ENCODE assay signal across 22 mouse cellular contexts in genomic region chr5:126007871-126008270, GRCm38 (mm10).
A peak's percentile ranks its signal among the peaks of the same experiment; 100 is the strongest.
DNase-seq lines count a peak whose midpoint lies in the region; ATAC-seq and TF ChIP-seq lines count a peak whose summit lies in the region.
"Had no signal": no experiment of that assay in that cellular context is flagged by ENCODE, and none has a peak within 500 bp of the region (broad histone marks: within the 10 kb centered on the region; RNA-seq: fewer than 3 reads in every experiment).

No protein-coding gene starts in this region.

- H3K4me2 ChIP-seq in embryonic facial prominence, embryonic 14.5 days (ENCODE audit: low read depth, low read length), result no peak overlapping the region
- H3K4me2 ChIP-seq in hindbrain, embryonic 14.5 days (replicated peaks), result no peak overlapping the region
- H3K4me2 ChIP-seq in hindbrain, embryonic 11.5 days (replicated peaks; ENCODE audit: low read depth, low read length), result no peak overlapping the region
- H3K4me2 ChIP-seq in limb, embryonic 14.5 days (replicated peaks; ENCODE audit: low read depth, low read length, severe bottlenecking), result no peak overlapping the region
- no peak overlapping the region for H3K4me2 ChIP-seq in liver, postnatal 0 days (ENCODE audit: low read depth, low read length)
- H3K4me2 ChIP-seq: embryonic facial prominence, embryonic 13.5 days; forebrain, embryonic 13.5 days; heart, embryonic 13.5 days; hindbrain, embryonic 12.5 days had no signal

- H3K4me1 ChIP-seq in embryonic facial prominence, embryonic 14.5 days (ENCODE audit: control insufficient read depth, insufficient read depth, low read length), result no peaks in the 10 kb centered on the region
- no peaks in the 10 kb centered on the region for H3K4me1 ChIP-seq in embryonic facial prominence, embryonic 10.5 days
- H3K4me1 ChIP-seq in hindbrain, embryonic 14.5 days (replicated peaks; ENCODE audit: control insufficient read depth, insufficient read depth, low read length), result 0 out of 2 replicates have a peak, but pooled peaks cover 3% of the 10 kb centered on the region
- H3K4me1 ChIP-seq in hindbrain, embryonic 11.5 days (replicated peaks; ENCODE audit: control insufficient read depth, insufficient read depth, low read length), result no peaks in the 10 kb centered on the region
- H3K4me1 ChIP-seq in limb, embryonic 14.5 days (ENCODE audit: control insufficient read depth, insufficient read depth, low read length), result no peaks in the 10 kb centered on the region
- no peaks in the 10 kb centered on the region for H3K4me1 ChIP-seq in limb, embryonic 10.5 days
- H3K4me1 ChIP-seq in liver, postnatal 0 days (ENCODE audit: insufficient read depth), result no peaks in the 10 kb centered on the region
- H3K4me1 ChIP-seq: embryonic facial prominence, embryonic 13.5 days; heart, embryonic 13.5 days; hindbrain, embryonic 12.5 days had no signal

- no peaks in the 10 kb centered on the region for H3K36me3 ChIP-seq in embryonic facial prominence, embryonic 14.5 days (ENCODE audit: control insufficient read depth, insufficient read depth, low read length)
- no peaks in the 10 kb centered on the region for H3K36me3 ChIP-seq in embryonic facial prominence, embryonic 10.5 days (replicated peaks)
- no peaks in the 10 kb centered on the region for H3K36me3 ChIP-seq in hindbrain, embryonic 14.5 days (replicated peaks; ENCODE audit: control insufficient read depth, insufficient read depth)
- no peaks in the 10 kb centered on the region for H3K36me3 ChIP-seq in hindbrain, embryonic 11.5 days (ENCODE audit: control insufficient read depth, insufficient read depth, low read length)
- no peaks in the 10 kb centered on the region for H3K36me3 ChIP-seq in limb, embryonic 14.5 days (ENCODE audit: control insufficient read depth, insufficient read depth, low read length)
- no peaks in the 10 kb centered on the region for H3K36me3 ChIP-seq in limb, embryonic 10.5 days
- H3K36me3 ChIP-seq in liver, postnatal 0 days (replicated peaks; ENCODE audit: insufficient read depth, low read length), result no peaks in the 10 kb centered on the region
- H3K36me3 ChIP-seq: embryonic facial prominence, embryonic 13.5 days; G1E; heart, embryonic 13.5 days; hindbrain, embryonic 12.5 days had no signal

- TF ChIP-seq POLR2A in limb, embryonic 14.5 days (IDR thresholded peaks at IDR 0.05; ENCODE audit: borderline replicate concordance, extremely low read depth, insufficient read depth, insufficient read length), result no peak

- H3K9ac ChIP-seq in embryonic facial prominence, embryonic 14.5 days (ENCODE audit: low read depth, low read length), result no peak overlapping the region
- no peak overlapping the region for H3K9ac ChIP-seq in hindbrain, embryonic 14.5 days
- H3K9ac ChIP-seq in hindbrain, embryonic 11.5 days (ENCODE audit: low read depth, low read length), result no peak overlapping the region
- no peak overlapping the region for H3K9ac ChIP-seq in limb, embryonic 14.5 days (ENCODE audit: low read depth, low read length, severe bottlenecking)
- no peak overlapping the region for H3K9ac ChIP-seq in liver, postnatal 0 days (replicated peaks)
- H3K9ac ChIP-seq: embryonic facial prominence, embryonic 13.5 days; forebrain, embryonic 13.5 days; heart, embryonic 13.5 days; hindbrain, embryonic 12.5 days had no signal

- TF ChIP-seq EP300 in liver, postnatal 0 days (IDR thresholded peaks at IDR 0.05; ENCODE audit: low read depth), result no peak

- WGBS in embryonic facial prominence, embryonic 14.5 days, result 59% methylated on average over 4 of the region's 4 CpGs
- WGBS in embryonic facial prominence, embryonic 10.5 days, result 80% methylated on average over 4 of the region's 4 CpGs
- 70% methylated on average over 4 of the region's 4 CpGs for WGBS in hindbrain, embryonic 14.5 days
- 88% methylated on average over 4 of the region's 4 CpGs for WGBS in hindbrain, embryonic 11.5 days
- 71% methylated on average over 4 of the region's 4 CpGs for WGBS in limb, embryonic 14.5 days
- 87% methylated on average over 4 of the region's 4 CpGs for WGBS in limb, embryonic 10.5 days
- 67% methylated on average over 4 of the region's 4 CpGs for WGBS in liver, postnatal 0 days (ENCODE audit: insufficient replicate concordance)

- no peaks in the 10 kb centered on the region for H3K27me3 ChIP-seq in embryonic facial prominence, embryonic 14.5 days (replicated peaks; ENCODE audit: control insufficient read depth, insufficient read depth, low read length)
- no peaks in the 10 kb centered on the region for H3K27me3 ChIP-seq in embryonic facial prominence, embryonic 10.5 days (replicated peaks; ENCODE audit: low read depth, poor library complexity, severe bottlenecking)
- no peaks in the 10 kb centered on the region for H3K27me3 ChIP-seq in hindbrain, embryonic 14.5 days (ENCODE audit: control insufficient read depth, insufficient read depth, low read length)
- H3K27me3 ChIP-seq in hindbrain, embryonic 11.5 days (ENCODE audit: control insufficient read depth, insufficient read depth, low read length), result no peaks in the 10 kb centered on the region
- no peaks in the 10 kb centered on the region for H3K27me3 ChIP-seq in limb, embryonic 14.5 days (ENCODE audit: control insufficient read depth, insufficient read depth, low read length)
- H3K27me3 ChIP-seq in limb, embryonic 10.5 days (ENCODE audit: low read depth, poor library complexity, severe bottlenecking), result no peaks in the 10 kb centered on the region
- no peaks in the 10 kb centered on the region for H3K27me3 ChIP-seq in liver, postnatal 0 days (ENCODE audit: insufficient read depth, low read length)
- H3K27me3 ChIP-seq: embryonic facial prominence, embryonic 13.5 days; forebrain, embryonic 13.5 days; heart, embryonic 13.5 days; hindbrain, embryonic 12.5 days had no signal

- H3K27ac ChIP-seq in embryonic facial prominence, embryonic 14.5 days (replicated peaks; ENCODE audit: low read depth, low read length), result no peak overlapping the region
- no peak overlapping the region for H3K27ac ChIP-seq in embryonic facial prominence, embryonic 10.5 days (replicated peaks)
- H3K27ac ChIP-seq in hindbrain, embryonic 14.5 days, result peak overlapping the region; percentile 33; the same call in 1 of the 2 replicates
- H3K27ac ChIP-seq in hindbrain, embryonic 11.5 days (ENCODE audit: low read depth, low read length), result no peak overlapping the region
- H3K27ac ChIP-seq in limb, embryonic 14.5 days (replicated peaks; ENCODE audit: low read depth, low read length), result no peak overlapping the region
- no peak overlapping the region for H3K27ac ChIP-seq in limb, embryonic 10.5 days
- H3K27ac ChIP-seq in liver, postnatal 0 days (ENCODE audit: low read depth), result no peak overlapping the region
- H3K27ac ChIP-seq: embryonic facial prominence, embryonic 13.5 days; forebrain, embryonic 13.5 days; heart, embryonic 13.5 days; hindbrain, embryonic 12.5 days; hindbrain, postnatal 0 days had no signal

- TF ChIP-seq CTCF in liver, postnatal 0 days (IDR thresholded peaks at IDR 0.05; ENCODE audit: low read depth), result no peak

- no peak for ATAC-seq in embryonic facial prominence, embryonic 14.5 days (ENCODE audit: low read depth)
- no peak for ATAC-seq in hindbrain, embryonic 14.5 days (ENCODE audit: low FRiP score)
- ATAC-seq in hindbrain, embryonic 11.5 days (ENCODE audit: low FRiP score), result no peak
- ATAC-seq in limb, embryonic 14.5 days (ENCODE audit: low FRiP score, low read depth), result no peak
- ATAC-seq in liver, postnatal 0 days, result no peak
- ATAC-seq: CD4-positive, CD25-positive, alpha-beta regulatory T cell, adult 4 months; forebrain, embryonic 13.5 days; hindbrain, postnatal 0 days had no signal

- no peaks in the 10 kb centered on the region for H3K9me3 ChIP-seq in embryonic facial prominence, embryonic 14.5 days (ENCODE audit: control insufficient read depth, low read length)
- no peaks in the 10 kb centered on the region for H3K9me3 ChIP-seq in embryonic facial prominence, embryonic 10.5 days
- H3K9me3 ChIP-seq in hindbrain, embryonic 14.5 days (ENCODE audit: control insufficient read depth, low read length), result no peaks in the 10 kb centered on the region
- no peaks in the 10 kb centered on the region for H3K9me3 ChIP-seq in hindbrain, embryonic 11.5 days (ENCODE audit: control insufficient read depth, low read length)
- no peaks in the 10 kb centered on the region for H3K9me3 ChIP-seq in limb, embryonic 14.5 days (ENCODE audit: control insufficient read depth, low read length)
- no peaks in the 10 kb centered on the region for H3K9me3 ChIP-seq in limb, embryonic 10.5 days (replicated peaks)
- H3K9me3 ChIP-seq in liver, postnatal 0 days (ENCODE audit: low read length), result no peaks in the 10 kb centered on the region; the same call in 1 of the 2 replicates
- H3K9me3 ChIP-seq: embryonic facial prominence, embryonic 13.5 days; forebrain, embryonic 13.5 days; heart, embryonic 13.5 days; hindbrain, embryonic 12.5 days had no signal

- no peak overlapping the region for H3K4me3 ChIP-seq in embryonic facial prominence, embryonic 14.5 days (ENCODE audit: low read depth, low read length)
- H3K4me3 ChIP-seq in embryonic facial prominence, embryonic 10.5 days, result no peak overlapping the region
- no peak overlapping the region for H3K4me3 ChIP-seq in hindbrain, embryonic 14.5 days (replicated peaks; ENCODE audit: low read length)
- H3K4me3 ChIP-seq in hindbrain, embryonic 11.5 days (ENCODE audit: low read depth, low read length), result no peak overlapping the region
- no peak overlapping the region for H3K4me3 ChIP-seq in limb, embryonic 14.5 days (replicated peaks; ENCODE audit: low read length)
- H3K4me3 ChIP-seq in limb, embryonic 10.5 days, result no peak overlapping the region
- H3K4me3 ChIP-seq in liver, postnatal 0 days (ENCODE audit: low read depth, low read length), result no peak overlapping the region
- H3K4me3 ChIP-seq: embryonic facial prominence, embryonic 13.5 days; forebrain, embryonic 13.5 days; heart, embryonic 13.5 days; hindbrain, embryonic 12.5 days had no signal

- DNase-seq in embryonic facial prominence, embryonic 14.5 days (ENCODE audit: low spot score), result peak; percentile 23
- DNase-seq in embryonic facial prominence, embryonic 10.5 days (ENCODE audit: low spot score), result no peak
- no peak for DNase-seq in hindbrain, embryonic 14.5 days (ENCODE audit: low spot score)
- DNase-seq in hindbrain, embryonic 11.5 days (ENCODE audit: low spot score), result no peak
- DNase-seq in limb, embryonic 14.5 days (ENCODE audit: low spot score), result peak; percentile 4
- no peak for DNase-seq in limb, embryonic 10.5 days (ENCODE audit: low spot score)
- DNase-seq in Muller cell, postnatal 12 days (ENCODE audit: inconsistent ontology term), result peak; percentile 27
- no peak for DNase-seq in liver, postnatal 0 days
- DNase-seq: adrenal gland, postnatal 10 days; B cell, adult 2 months; cerebellum, adult 11-12 months; cerebellum, adult 9-10 months; cerebellum, postnatal 25 days; gastrocnemius, postnatal 14 days; heart, postnatal 36 days had no signal

Comparison
In these comparisons a context has a peak if more than half of its experiments do, and no peak if none do; other contexts are left out.
1. DNase-seq: peak in embryonic facial prominence, embryonic 14.5 days (single experiment), limb, embryonic 14.5 days (single experiment) and Muller cell, postnatal 12 days (single experiment); none in embryonic facial prominence, embryonic 10.5 days (single experiment), hindbrain, embryonic 14.5 days (single experiment), hindbrain, embryonic 11.5 days (single experiment), limb, embryonic 10.5 days (single experiment) and liver, postnatal 0 days (single experiment).